Mouse (Mus musculus) midbrain, embryonic 16.5 days (tissue): ENCODE measurements around the gene Osbpl3. TPM values are rescaled to one million over a fixed set of nuclear protein-coding genes. Genes with fewer than 3 reads are reported as not detected.

Experiments used
- ATAC-seq: fragments of 200-750 bp; cut with Nextera tagmentation; 2 replicates; pipeline ENCODE4 v1.8.0; 2017; ENCODE audit warnings: moderate TSS enrichment
- H3K27ac ChIP-seq: fragments of 300-500 bp; sonication (generic); 2 replicates; pipeline ENCODE4 v1.5.1; 2014; ENCODE audit warnings: mild to moderate bottlenecking, low read length, mixed read lengths
- H3K27me3 ChIP-seq: fragments of 300-500 bp; sonication (generic); 2 replicates; pipeline ENCODE4 v1.6.1; 2014; ENCODE audit warnings: low read depth, low read length, mixed read lengths; ENCODE audit not compliant: control insufficient read depth, insufficient read depth
- H3K36me3 ChIP-seq: fragments of 300-500 bp; sonication (generic); 2 replicates; pipeline ENCODE4 v1.6.1; 2014; ENCODE audit warnings: mild to moderate bottlenecking, low read length, moderate library complexity, mixed read lengths; ENCODE audit not compliant: control insufficient read depth, insufficient read depth
- H3K4me1 ChIP-seq: fragments of 300-500 bp; sonication (generic); 2 replicates; pipeline ENCODE4 v1.6.1; 2014; ENCODE audit warnings: mild to moderate bottlenecking, low read length, mixed read lengths; ENCODE audit not compliant: control insufficient read depth, insufficient read depth
- H3K4me2 ChIP-seq: fragments of 300-500 bp; sonication (generic); 2 replicates; pipeline ENCODE4 v1.6.1; 2014; ENCODE audit warnings: mild to moderate bottlenecking, low read length, mixed read lengths
- H3K4me3 ChIP-seq: fragments of 300-500 bp; sonication (generic); 2 replicates; pipeline ENCODE4 v1.5.1; 2014; ENCODE audit warnings: low read depth, mild to moderate bottlenecking, low read length, moderate library complexity, mixed read lengths
- H3K9ac ChIP-seq: fragments of 300-500 bp; sonication (generic); 2 replicates; pipeline ENCODE4 v1.6.1; 2014; ENCODE audit warnings: low read depth, low read length, mixed read lengths
- H3K9me3 ChIP-seq: fragments of 300-500 bp; sonication (generic); replicated peaks from 2 replicates; pipeline ENCODE4 v1.6.1; 2014; ENCODE audit warnings: mild to moderate bottlenecking, low read length, mixed read lengths; ENCODE audit not compliant: control insufficient read depth, poor library complexity, severe bottlenecking
- WGBS: fragments of 180-500 bp; shearing (Covaris S2); extraction: QIAGEN DNeasy Blood & Tissue Kit; methylation state at CpG from one replicate; pipeline ENCODE4 v1.1.7; 2014; 5-methylcytosine and 5-hydroxymethylcytosine counted together
- polyA plus RNA-seq: library from polyadenylated mRNA; unstranded; fragments of >200 nt; fragmentation: Nextera tagmentation; extraction: Ambion mirVana; gene quantifications from 2 replicates; pipeline ENCODE4 v1.2.1, GENCODE M21; 2015

The Osbpl3 gene
- polyA plus RNA-seq, 1 experiment from 2014 or later: 6.0 TPM

- Histone ChIP-seq H3K27me3 (peaks cover 2% of the 10 kb centered on the region; the same call in 1 of the 2 replicates), H3K4me2 (no peak overlapping the region), H3K4me3 (no peak overlapping the region), H3K27ac (no peak overlapping the region), H3K9ac (no peak overlapping the region), H3K9me3 (no peaks in the 10 kb centered on the region), H3K36me3 (no peaks in the 10 kb centered on the region), H3K4me1 (peaks cover 14% of the 10 kb centered on the region)
- whole genome bisulfite sequencing: 86% methylated on average over 12 of the region's 12 CpGs
- no peak for ATAC-seq
Observed at GRCm38 (mm10) chr6:50457551-50458348, 1.7 kb upstream of the Osbpl3 start.

GRCm38 (mm10) chr6:50456706-50457105, 705 bp upstream of the Osbpl3 start:
- WGBS: 55% methylated on average over 14 of the region's 14 CpGs
- ATAC-seq: no peak
- H3K4me3 ChIP-seq: peak overlapping the region; percentile 61

GRCm38 (mm10) chr6:50455102-50455828, 736 bp downstream of the Osbpl3 start:
- Histone ChIP-seq H3K4me1 (peaks cover 14% of the 10 kb centered on the region), H3K9me3 (no peaks in the 10 kb centered on the region), H3K36me3 (no peaks in the 10 kb centered on the region), H3K27me3 (peaks cover 2% of the 10 kb centered on the region; the same call in 1 of the 2 replicates), H3K27ac (peak overlapping the region; percentile 70), H3K4me2 (peak overlapping the region; percentile 93), H3K4me3 (peak overlapping the region; percentile 61), H3K9ac (peak overlapping the region; percentile 75)
- WGBS: under 1% methylated on average over 39 of the region's 39 CpGs
- peak; percentile 68 for ATAC-seq

More at GRCm38 (mm10) chr6:50456706-50457105, 705 bp upstream of the Osbpl3 start:
- Histone ChIP-seq H3K27me3 (peaks cover 2% of the 10 kb centered on the region; the same call in 1 of the 2 replicates), H3K4me2 (peak overlapping the region; percentile 93), H3K9ac (no peak overlapping the region), H3K9me3 (no peaks in the 10 kb centered on the region), H3K36me3 (no peaks in the 10 kb centered on the region), H3K27ac (no peak overlapping the region), H3K4me1 (peaks cover 14% of the 10 kb centered on the region)

- Histone ChIP-seq H3K36me3 (no peaks in the 10 kb centered on the region), H3K4me3 (no peak overlapping the region), H3K27ac (no peak overlapping the region), H3K4me2 (peak overlapping the region; percentile 93; the same call in 1 of the 2 replicates), H3K9ac (no peak overlapping the region), H3K27me3 (no peaks in the 10 kb centered on the region), H3K4me1 (peaks cover 14% of the 10 kb centered on the region), H3K9me3 (no peaks in the 10 kb centered on the region)
- no peak for ATAC-seq
- 32% methylated on average over 6 of the region's 6 CpGs for WGBS
Observed at GRCm38 (mm10) chr6:50453651-50454050, 2.4 kb downstream of the Osbpl3 start.

GRCm38 (mm10) chr6:50452220-50452619, 3.8 kb downstream of the Osbpl3 start:
- no peak overlapping the region for H3K9ac ChIP-seq
- ATAC-seq: no peak
- H3K4me2 ChIP-seq: no peak overlapping the region
- H3K36me3 ChIP-seq: no peaks in the 10 kb centered on the region
- no peaks in the 10 kb centered on the region for H3K27me3 ChIP-seq
- H3K4me3 ChIP-seq: no peak overlapping the region
- H3K27ac ChIP-seq: no peak overlapping the region
- H3K9me3 ChIP-seq: no peaks in the 10 kb centered on the region
- peaks cover 14% of the 10 kb centered on the region for H3K4me1 ChIP-seq
- 96% methylated on average over 10 of the region's 10 CpGs for WGBS

GRCm38 (mm10) chr6:50445616-50446015, 10.4 kb downstream of the Osbpl3 start:
- no peaks in the 10 kb centered on the region for H3K4me1 ChIP-seq
- no peaks in the 10 kb centered on the region for H3K27me3 ChIP-seq
- no peak overlapping the region for H3K27ac ChIP-seq
- 13% methylated on average over 2 of the region's 2 CpGs for WGBS
- H3K4me3 ChIP-seq: no peak overlapping the region
- H3K4me2 ChIP-seq: no peak overlapping the region
- no peaks in the 10 kb centered on the region for H3K9me3 ChIP-seq
- ATAC-seq: peak; percentile 72; the same call in 1 of the 2 replicates
- H3K9ac ChIP-seq: no peak overlapping the region
- H3K36me3 ChIP-seq: no peaks in the 10 kb centered on the region

- 95% methylated on average over 5 of the region's 5 CpGs for WGBS
- H3K9me3 ChIP-seq: no peaks in the 10 kb centered on the region
- H3K27me3 ChIP-seq: no peaks in the 10 kb centered on the region
- H3K9ac ChIP-seq: no peak overlapping the region
- H3K4me3 ChIP-seq: no peak overlapping the region
- H3K4me1 ChIP-seq: no peaks in the 10 kb centered on the region
- H3K4me2 ChIP-seq: no peak overlapping the region
- H3K36me3 ChIP-seq: no peaks in the 10 kb centered on the region
- H3K27ac ChIP-seq: no peak overlapping the region
- ATAC-seq: no peak
Observed at GRCm38 (mm10) chr6:50440966-50441862, 14.8 kb downstream of the Osbpl3 start.

- Histone ChIP-seq H3K4me1 (no peaks in the 10 kb centered on the region), H3K36me3 (no peaks in the 10 kb centered on the region), H3K27me3 (no peaks in the 10 kb centered on the region), H3K9ac (no peak overlapping the region), H3K4me2 (no peak overlapping the region), H3K9me3 (no peaks in the 10 kb centered on the region), H3K4me3 (no peak overlapping the region), H3K27ac (no peak overlapping the region)
- no peak for ATAC-seq
- WGBS: 94% methylated on average over 7 of the region's 7 CpGs
Observed at GRCm38 (mm10) chr6:50440197-50440596, 15.8 kb downstream of the Osbpl3 start.
